Mouse (Mus musculus) thymus, adult 18-20 months (tissue): ENCODE results near the gene Olfr995.

ENCODE experiments used
- DNase-seq, 2 experiments: peaks; one replicate each; pipeline ENCODE4 v3.0.0; 2022; ENCODE audit warnings: mixed read lengths in 2 of 2

The Olfr995 gene

GRCm38 (mm10) chr2:85443539-85443938, at the start of gene Olfr995:
Olfr995 (minus strand) TSS chr2:85443639.
- no peak for DNase-seq

- DNase-seq, result no peak
Observed at GRCm38 (mm10) chr2:85490396-85490795, 47.0 kb upstream of the Olfr995 start.

- DNase-seq, result no peak
Observed at GRCm38 (mm10) chr2:85466801-85467325, 23.4 kb upstream of the Olfr995 start.

GRCm38 (mm10) chr2:85442546-85442945, 893 bp downstream of the Olfr995 start:
- DNase-seq, result no peak

GRCm38 (mm10) chr2:85436351-85436750, 7.1 kb downstream of the Olfr995 start, which contains the start of gene Olfr994:
Olfr994 (minus strand) TSS chr2:85436451.
- no peak for DNase-seq

GRCm38 (mm10) chr2:85425893-85426292, 17.5 kb downstream of the Olfr995 start:
- DNase-seq, result no peak

- DNase-seq, result no peak
Observed at GRCm38 (mm10) chr2:85414777-85415176, 28.7 kb downstream of the Olfr995 start, which contains the start of gene Olfr993. Olfr993 (minus strand) TSS chr2:85414877.

GRCm38 (mm10) chr2:85409369-85409768, 34.1 kb downstream of the Olfr995 start, which contains the start of gene Olfr992:
Olfr992 (minus strand) TSS chr2:85409469.
- DNase-seq, result no peak
